Mouse (Mus musculus) B cell, adult 2 months (primary cell): ENCODE data around the gene Rpl23.
A peak's percentile ranks its signal among the peaks of the same experiment; 100 is the strongest.
"Not testable (repeated sequence)": the region's sequence is repeated elsewhere in the genome, so short reads cannot be mapped to it uniquely, and the experiment has no call there.

Experiments used
- DNase-seq, 2 experiments: peaks; one replicate each; pipeline ENCODE4 v3.0.0; 2022

Rpl23 gene

GRCm38 (mm10) chr11:97758942-97759341 is 23.3 kb downstream of the Rpl23 start:
- DNase-seq = no peak

- DNase-seq = no peak
These were observed 24.1 kb downstream of the Rpl23 start for GRCm38 (mm10) chr11:97758125-97758524.

- no peak for DNase-seq
These were observed 29.0 kb downstream of the Rpl23 start for GRCm38 (mm10) chr11:97753277-97753676.

DNA sequence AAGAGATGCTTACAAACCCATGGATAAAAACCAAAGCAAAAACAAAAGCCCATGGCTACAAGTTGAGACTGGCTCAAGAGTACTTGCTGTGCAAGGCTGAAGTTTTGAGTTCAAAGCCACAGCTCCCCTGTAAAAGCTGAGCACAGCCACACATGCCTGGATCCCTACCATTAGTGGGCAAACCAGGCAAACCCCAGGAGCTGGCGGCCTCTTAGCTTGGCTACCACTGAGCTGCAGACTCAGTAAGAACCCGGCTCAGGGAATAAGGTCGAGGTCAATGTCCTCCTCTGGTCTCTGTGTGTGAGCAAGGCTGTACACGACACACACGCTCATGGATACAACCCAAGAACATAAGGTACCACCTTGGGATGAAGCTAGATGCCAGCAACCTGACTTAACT is 33.7 kb downstream of the Rpl23 start:
- DNase-seq = no peak

- DNase-seq = no peak
These were observed 34.5 kb downstream of the Rpl23 start for GRCm38 (mm10) chr11:97747773-97748172.

GRCm38 (mm10) chr11:97745331-97745721 is 36.9 kb downstream of the Rpl23 start:
- no peak for DNase-seq

DNA sequence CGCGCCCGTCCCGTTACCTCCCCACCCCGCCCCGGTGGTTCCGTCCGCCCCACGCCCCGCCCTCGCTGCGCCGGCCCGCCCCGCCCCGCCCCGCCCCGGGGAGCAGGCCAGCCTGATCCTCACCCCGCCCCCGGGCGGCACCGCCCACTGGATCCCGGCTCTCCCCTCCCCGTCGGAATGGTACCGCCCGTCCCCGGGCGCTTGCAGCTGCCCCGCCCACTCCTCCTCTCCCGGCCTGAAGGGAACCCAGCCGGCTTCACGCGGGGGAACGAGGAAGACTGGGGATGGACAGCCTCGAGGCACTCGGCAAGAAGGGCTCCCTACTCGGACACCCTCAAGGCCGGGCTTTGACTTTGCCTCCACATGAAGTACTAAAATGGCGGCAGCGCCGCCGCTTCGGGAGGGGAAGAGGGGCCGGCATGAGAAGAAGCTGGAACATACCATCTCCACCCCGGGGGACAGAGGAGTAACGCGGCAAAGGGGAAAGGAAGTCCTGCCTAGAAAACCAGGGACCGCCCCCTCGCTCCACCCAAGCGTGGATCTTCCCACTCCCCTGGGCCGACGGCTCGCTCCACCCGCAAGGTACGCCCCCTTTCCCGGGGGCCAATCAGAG is 37.4 kb downstream of the Rpl23 start:
- peak; percentile 98 for DNase-seq

DNA sequence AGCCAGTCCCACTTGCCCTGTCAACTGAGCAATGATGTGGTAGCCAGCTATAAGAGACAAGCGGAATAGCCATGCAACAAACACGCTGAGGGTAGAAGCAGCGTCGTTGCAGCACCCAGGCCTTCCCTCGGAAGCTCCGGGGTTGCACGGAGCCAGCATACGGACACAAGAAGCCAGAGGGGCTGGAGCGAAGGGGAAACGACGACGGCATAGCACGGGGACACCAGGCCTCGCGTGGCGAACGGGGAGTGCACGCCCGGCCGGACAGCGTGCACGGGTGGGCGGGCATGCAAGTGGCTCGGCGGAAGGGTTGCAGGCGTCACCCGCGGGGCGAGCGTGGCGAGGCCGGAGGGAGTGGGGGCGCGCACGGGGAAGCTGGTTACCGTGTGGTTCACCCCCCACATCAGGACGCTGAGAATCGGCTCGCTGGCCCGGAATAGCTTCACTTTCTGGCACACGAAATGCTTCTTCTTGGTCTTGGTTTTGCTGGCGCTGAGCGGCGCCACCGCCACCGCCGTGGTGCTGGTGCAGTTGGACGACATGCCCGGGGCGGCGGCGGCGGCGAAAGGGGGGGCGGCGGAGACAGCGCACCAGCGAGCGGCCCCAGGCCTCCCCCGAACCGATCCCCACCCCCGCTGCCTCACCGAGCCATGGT is 38.0 kb downstream of the Rpl23 start, which contains the start of gene Pip4k2b:
Pip4k2b (minus strand) TSS at position 642 of the 655 bp plus-strand sequence.
- DNase-seq = peak in 1 of 2 experiments; percentile 55

DNA sequence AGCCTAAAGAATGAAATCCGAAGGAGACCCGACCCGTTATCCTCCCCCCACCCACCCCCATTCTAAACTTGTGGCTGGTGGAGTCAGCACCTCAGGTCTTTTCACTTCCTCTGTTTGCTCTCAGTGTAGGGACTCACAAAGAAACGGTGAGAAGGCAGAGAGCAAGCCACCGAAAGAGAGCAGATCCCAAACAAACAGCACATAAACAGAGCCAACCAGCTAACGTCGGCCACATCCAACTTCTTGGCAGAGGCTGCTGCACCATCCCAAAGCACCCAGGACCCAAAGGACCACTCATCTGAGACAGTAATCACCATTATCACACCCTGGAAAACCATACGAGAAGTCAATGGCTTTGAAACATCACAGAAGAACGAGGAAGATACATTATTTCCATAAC is 38.8 kb downstream of the Rpl23 start:
- peak; percentile 15 to 34 for DNase-seq

- peak; percentile 32 to 37 for DNase-seq
These were observed 39.6 kb downstream of the Rpl23 start for GRCm38 (mm10) chr11:97742591-97742990.

GRCm38 (mm10) chr11:97742157-97742556 is 40.1 kb downstream of the Rpl23 start:
- no peak for DNase-seq

- DNase-seq = no peak
These were observed 42.0 kb downstream of the Rpl23 start for GRCm38 (mm10) chr11:97740190-97740589.

DNA sequence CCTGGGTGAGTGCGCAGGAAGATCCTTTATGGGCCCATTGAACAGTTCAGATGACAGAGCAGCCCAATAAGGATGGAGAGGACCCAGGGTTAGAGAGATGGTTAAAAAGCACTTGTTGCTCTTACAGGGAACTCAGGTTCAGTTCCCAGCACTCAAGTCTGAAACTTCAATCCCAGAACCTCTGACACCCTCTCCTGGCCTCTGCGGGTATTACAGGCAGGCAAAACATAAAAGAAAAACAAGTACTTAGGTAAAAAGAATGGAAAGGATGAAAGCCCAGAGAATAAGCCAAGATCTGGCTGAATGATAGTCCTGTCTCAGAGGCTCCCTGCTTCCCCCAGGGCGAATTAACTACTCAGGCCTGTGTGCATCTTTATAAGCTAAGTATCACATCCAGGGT is 43.1 kb downstream of the Rpl23 start:
- peak; percentile 43 to 51 for DNase-seq

DNA sequence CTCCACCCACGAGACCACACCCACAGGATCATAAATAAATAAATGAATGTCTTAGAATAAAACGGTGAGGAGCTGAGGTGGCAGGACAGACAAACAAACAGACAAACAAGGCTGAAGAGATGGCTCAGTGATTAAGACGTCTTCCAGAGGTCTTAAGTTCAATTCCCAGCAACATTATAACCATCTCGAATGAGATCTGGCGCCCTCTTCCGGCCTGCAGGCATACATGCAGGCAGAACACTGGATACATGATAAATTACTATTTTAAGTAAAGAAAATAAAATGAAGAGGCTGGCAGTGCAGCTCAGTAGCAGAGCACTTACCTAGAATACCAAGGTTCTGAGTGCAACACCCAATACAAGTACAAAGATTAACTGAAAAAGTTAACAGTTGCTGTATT is 43.5 kb downstream of the Rpl23 start:
- peak; percentile 40 to 50 for DNase-seq

DNA sequence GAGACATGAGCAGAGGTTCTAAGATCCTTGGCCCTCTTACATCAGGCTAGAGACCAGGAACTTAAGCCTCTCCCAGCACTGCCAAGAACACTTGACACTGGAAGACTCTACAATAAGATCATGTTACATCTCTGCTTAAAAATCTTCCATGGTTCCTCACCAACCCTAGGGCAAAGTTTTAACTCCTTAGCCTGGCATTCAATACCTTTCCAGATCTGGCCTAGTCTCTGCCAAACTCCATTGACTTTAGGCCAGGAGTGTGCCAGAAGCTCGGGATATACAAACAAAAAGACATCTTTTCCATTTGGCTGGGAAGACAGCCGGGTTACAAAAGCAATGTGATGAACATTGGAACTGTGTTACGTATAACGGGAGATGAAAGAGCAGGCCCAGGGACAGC is 44.6 kb downstream of the Rpl23 start:
- no peak for DNase-seq

DNA sequence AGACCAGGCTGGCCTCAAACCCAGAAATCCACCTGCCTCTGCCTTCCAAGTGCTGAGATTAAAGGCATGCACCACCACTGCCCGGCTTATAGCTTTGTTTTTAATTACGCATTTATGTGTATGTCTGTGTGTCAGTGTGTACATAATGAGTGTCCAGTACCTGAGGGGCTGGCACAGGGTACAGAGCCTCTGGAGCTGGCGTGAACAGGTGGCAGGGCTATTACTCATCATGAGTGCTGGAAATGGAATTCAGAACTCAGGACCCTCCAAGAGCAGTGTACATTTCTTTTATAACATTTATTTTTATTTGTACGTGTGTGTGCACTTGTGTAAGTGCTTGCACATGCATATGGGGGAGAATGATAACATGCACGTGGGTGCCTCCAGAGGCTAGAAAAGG is 45.6 kb downstream of the Rpl23 start:
- DNase-seq = no peak

DNA sequence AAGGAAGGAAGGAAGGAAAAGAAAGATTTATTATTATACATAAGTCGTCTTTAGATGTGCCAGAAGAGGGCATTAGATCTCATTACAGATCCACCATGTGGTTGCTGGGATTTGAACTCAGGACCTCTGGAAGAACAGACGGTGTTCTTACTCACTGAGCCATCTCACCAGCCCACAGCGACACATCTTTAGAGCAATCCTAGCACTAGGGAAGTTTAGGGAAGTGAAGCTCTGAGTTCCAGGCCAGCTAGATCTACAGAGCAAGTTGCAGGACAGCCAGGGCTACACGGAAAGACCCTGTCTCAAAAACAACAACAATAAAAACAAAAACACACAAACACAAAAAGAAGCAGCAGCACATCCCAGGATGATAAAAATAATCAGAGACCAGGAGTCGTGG is 47.4 kb downstream of the Rpl23 start:
- not testable (repeated sequence) for DNase-seq

- no peak for DNase-seq
These were observed 48.5 kb downstream of the Rpl23 start for GRCm38 (mm10) chr11:97733689-97734088.

GRCm38 (mm10) chr11:97728730-97729129 is 53.5 kb downstream of the Rpl23 start:
- no peak for DNase-seq

DNA sequence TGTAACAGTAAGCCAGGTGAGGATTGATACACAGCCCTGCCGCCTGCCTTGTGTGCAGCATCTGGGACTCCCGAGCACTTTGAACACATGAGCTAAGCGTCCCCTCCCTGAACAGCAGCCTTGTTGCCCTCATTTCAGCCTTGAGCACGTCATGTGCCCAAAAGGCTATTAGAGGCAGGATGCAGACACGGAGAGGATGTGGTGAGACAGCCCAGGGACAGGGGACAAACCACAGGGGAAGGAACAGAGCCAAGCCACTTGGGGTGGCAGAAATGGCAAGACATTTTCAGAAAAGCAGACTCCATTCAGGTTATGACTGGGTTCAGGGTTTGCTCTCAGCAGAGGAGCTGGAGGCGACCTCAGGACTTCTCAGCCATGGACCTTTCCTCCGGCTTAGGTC is 53.9 kb downstream of the Rpl23 start:
- peak in 1 of 2 experiments; percentile 33 for DNase-seq
